Mouse (Mus musculus) lung, adult 2 months (tissue): Measurements from ENCODE around the gene Mrto4. TPM values are rescaled to one million over a fixed set of nuclear protein-coding genes. Genes with fewer than 3 reads are reported as not detected.
A peak's percentile ranks its signal among the peaks of the same experiment; 100 is the strongest.

Experiments
- DNase-seq: peaks from one replicate; pipeline ENCODE4 v3.0.0; 2022
- H3K4me1 ChIP-seq: fragments of 200-500 bp; 2 replicates; pipeline ENCODE4 v1.6.1; 2011; ENCODE audit warnings: low read length; ENCODE audit not compliant: control insufficient read depth, insufficient read depth
- H3K4me3 ChIP-seq: fragments of 200-500 bp; replicated peaks from 2 replicates; pipeline ENCODE3; 2011; ENCODE audit warnings: low read depth, mild to moderate bottlenecking, control low read depth, low read length; ENCODE audit errors: extremely low read depth
- CTCF ChIP-seq: fragments of 200-500 bp; IDR thresholded peaks from 2 replicates; pipeline ENCODE4 v1.5.1; 2011; ENCODE audit warnings: mild to moderate bottlenecking, low read length, control low read depth; ENCODE audit not compliant: insufficient read depth
- POLR2A ChIP-seq: fragments of 200-500 bp; IDR thresholded peaks from 2 replicates; pipeline ENCODE4 v1.6.1; 2011; ENCODE audit warnings: low read depth, mild to moderate bottlenecking, control low read depth, low read length, borderline replicate concordance; ENCODE audit errors: extremely low read depth
- WGBS: fragments of 180-500 bp; shearing (Covaris S2); methylation state at CpG from one replicate; pipeline ENCODE4 v1.1.7; 2018; 5-methylcytosine and 5-hydroxymethylcytosine counted together
- polyA plus RNA-seq: library from polyadenylated mRNA; depleted of rRNA; stranded (reverse); fragments of >200 nt; gene quantifications from 2 replicates; pipeline ENCODE4 v1.2.3, GENCODE M21; 2012; rRNA removed

Mrto4 gene
- polyA plus RNA-seq, 1 experiment = 17.9 TPM

- 87% methylated on average over 8 of the region's 8 CpGs for WGBS
- TF ChIP-seq POLR2A (no peak), CTCF (no peak)
Measured at GRCm38 (mm10) chr4:139301780-139302179, 50.6 kb downstream of the Mrto4 start.

DNA sequence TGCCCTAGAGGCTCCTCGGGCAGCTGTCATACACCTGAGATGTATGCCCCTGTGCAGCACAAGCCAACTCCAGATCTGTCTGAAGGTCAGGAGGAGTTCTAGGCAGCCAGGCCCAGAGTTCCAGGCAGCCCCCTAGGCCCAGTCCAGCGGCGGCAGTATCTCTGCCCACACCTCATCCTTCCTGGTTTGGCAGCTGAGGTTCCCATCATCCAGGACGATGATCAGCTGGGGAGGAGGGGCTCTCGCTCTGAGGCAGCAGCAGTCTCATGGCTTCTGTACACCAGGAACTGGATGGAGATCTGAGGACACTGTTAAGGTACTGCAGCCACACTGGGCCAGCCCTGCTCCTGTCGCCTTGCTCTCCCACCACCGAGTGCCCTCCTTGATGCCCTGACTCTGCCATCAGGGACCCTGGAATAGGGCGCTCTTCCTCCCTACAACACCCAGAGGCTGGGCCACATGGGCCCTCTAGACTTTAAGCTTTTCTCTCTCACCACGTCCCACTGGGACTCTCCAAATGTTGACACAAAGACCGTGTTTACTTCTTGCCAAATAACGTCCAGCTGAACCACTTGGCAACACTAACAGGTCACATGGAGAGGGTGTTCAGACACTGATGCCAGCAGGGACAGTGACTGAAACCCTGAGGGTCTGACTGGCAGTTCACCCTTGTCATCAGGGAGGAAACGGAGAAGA, 53.6 kb downstream of the Mrto4 start:
- no peak for TF ChIP-seq CTCF
- WGBS = 55% methylated on average over 12 of the region's 12 CpGs
- DNase-seq = no peak
- no peak overlapping the region for H3K4me3 ChIP-seq
- H3K4me1 ChIP-seq = peaks cover 12% of the 10 kb centered on the region

More at GRCm38 (mm10) chr4:139301780-139302179, 50.6 kb downstream of the Mrto4 start:
- Histone ChIP-seq H3K4me3 (no peak overlapping the region), H3K4me1 (peaks cover 12% of the 10 kb centered on the region)
- no peak for DNase-seq

- peaks cover 12% of the 10 kb centered on the region for H3K4me1 ChIP-seq
- TF ChIP-seq POLR2A (no peak), CTCF (no peak)
- 81% methylated on average over 4 of the region's 4 CpGs for WGBS
- H3K4me3 ChIP-seq = no peak overlapping the region
- DNase-seq = peak; percentile 34
Measured at GRCm38 (mm10) chr4:139297566-139297965, 54.8 kb downstream of the Mrto4 start.

Other genes starting within 250 kb of the Mrto4 start
- 29.7 and 37.7 TPM in 2 replicates for gene Minos1, start 221.5 kb downstream of the Mrto4 start, polyA plus RNA-seq
- 152 and 172 TPM in 2 replicates for gene Capzb, start 159.7 kb downstream of the Mrto4 start, polyA plus RNA-seq
- gene Pqlc2, start 41.9 kb downstream of the Mrto4 start, polyA plus RNA-seq = 28.1 and 34.0 TPM in 2 replicates
- 30.9 and 32.4 TPM in 2 replicates for gene Akr7a5, start 41.8 kb downstream of the Mrto4 start, polyA plus RNA-seq
- gene Emc1, start within 50 bp of the Mrto4 start, polyA plus RNA-seq = 38.3 and 42.7 TPM in 2 replicates
- 163 and 183 TPM in 2 replicates for gene Ubr4, start within 50 bp of the Mrto4 start, polyA plus RNA-seq
- gene Iffo2, start 178.0 kb upstream of the Mrto4 start, polyA plus RNA-seq = 7.4 and 9.5 TPM in 2 replicates